Mouse (Mus musculus): ENCODE results near the gene Smarca4. TPM values are rescaled to one million over a fixed set of nuclear protein-coding genes. Genes with fewer than 3 reads are reported as not detected.
A peak's percentile ranks its signal among the peaks of the same experiment; 100 is the strongest.

Gene Smarca4
- polyA plus RNA-seq, 1 experiment from 2014 or later: 183 TPM

GRCm38 (mm10) chr9:21706085-21706484 lies 90.1 kb downstream of the Smarca4 start:
- Histone ChIP-seq H3K27ac (no peak overlapping the region), H3K27me3 (no peaks in the 10 kb centered on the region), H3K4me2 (replicated peaks) (no peak overlapping the region), H3K4me3 (replicated peaks) (no peak overlapping the region), H3K9me3 (0 out of 2 replicates have a peak, but pooled peaks cover 5% of the 10 kb centered on the region), H3K36me3 (peaks cover 85% of the 10 kb centered on the region), H3K9ac (replicated peaks) (no peak overlapping the region), H3K4me1 (replicated peaks) (no peaks in the 10 kb centered on the region)
- WGBS: 85% methylated on average over 4 of the region's 4 CpGs
- ATAC-seq: no peak

GRCm38 (mm10) chr9:21706586-21707265 lies 90.8 kb downstream of the Smarca4 start:
- no peaks in the 10 kb centered on the region for H3K27me3 ChIP-seq
- no peak overlapping the region for H3K4me3 ChIP-seq (replicated peaks)
- no peaks in the 10 kb centered on the region for H3K4me1 ChIP-seq (replicated peaks)
- 93% methylated on average over 8 of the region's 8 CpGs for WGBS
- no peak overlapping the region for H3K27ac ChIP-seq
- H3K4me2 ChIP-seq (replicated peaks): no peak overlapping the region
- peak; percentile 44; the same call in 1 of the 2 replicates for ATAC-seq
- H3K9me3 ChIP-seq: 0 out of 2 replicates have a peak, but pooled peaks cover 5% of the 10 kb centered on the region
- peaks cover 79% of the 10 kb centered on the region for H3K36me3 ChIP-seq
- no peak overlapping the region for H3K9ac ChIP-seq (replicated peaks)

DNA sequence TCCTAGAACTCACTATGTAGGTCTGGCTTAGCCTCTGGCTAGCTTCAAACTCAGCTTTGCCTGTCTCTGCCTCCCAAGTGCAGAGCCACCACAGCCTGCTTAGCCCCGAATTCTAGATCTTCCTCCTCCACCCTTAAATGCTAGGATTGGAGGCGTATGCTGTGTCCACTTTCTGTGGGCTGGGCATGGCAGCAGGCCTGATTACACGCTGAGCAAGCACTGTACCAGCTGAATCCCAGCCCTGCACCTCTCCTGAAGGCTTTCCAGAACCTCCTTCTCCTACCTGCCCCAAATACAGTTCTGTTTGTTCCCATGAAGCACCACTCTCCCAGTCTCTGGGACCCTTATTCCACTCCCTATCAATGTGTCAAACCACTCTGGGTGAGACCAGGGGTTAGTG lies 93.4 kb downstream of the Smarca4 start:
- ATAC-seq: no peak

GRCm38 (mm10) chr9:21715298-21715697 lies 99.3 kb downstream of the Smarca4 start:
- H3K27ac ChIP-seq: no peak overlapping the region
- H3K9me3 ChIP-seq: no peaks in the 10 kb centered on the region
- H3K4me1 ChIP-seq (replicated peaks): no peaks in the 10 kb centered on the region
- no peak overlapping the region for H3K4me3 ChIP-seq (replicated peaks)
- H3K27me3 ChIP-seq: no peaks in the 10 kb centered on the region
- H3K4me2 ChIP-seq (replicated peaks): no peak overlapping the region
- 72% methylated on average over 4 of the region's 4 CpGs for WGBS
- H3K36me3 ChIP-seq: 0 out of 2 replicates have a peak, but pooled peaks cover 4% of the 10 kb centered on the region
- ATAC-seq: 0 out of 2 replicates have a peak, but pooled peaks have one; percentile 37
- H3K9ac ChIP-seq (replicated peaks): no peak overlapping the region

More for the DNA sequence above, 93.4 kb downstream of the Smarca4 start:
- no peak overlapping the region for H3K4me3 ChIP-seq (replicated peaks)
- H3K9ac ChIP-seq (replicated peaks): no peak overlapping the region
- H3K9me3 ChIP-seq: 0 out of 2 replicates have a peak, but pooled peaks cover 5% of the 10 kb centered on the region
- no peaks in the 10 kb centered on the region for H3K4me1 ChIP-seq (replicated peaks)
- 91% methylated on average over 3 of the region's 3 CpGs for WGBS
- H3K4me2 ChIP-seq (replicated peaks): no peak overlapping the region
- peaks cover 57% of the 10 kb centered on the region for H3K36me3 ChIP-seq
- H3K27ac ChIP-seq: no peak overlapping the region
- H3K27me3 ChIP-seq: no peaks in the 10 kb centered on the region

- Histone ChIP-seq H3K27me3 (no peaks in the 10 kb centered on the region), H3K4me2 (replicated peaks) (no peak overlapping the region), H3K27ac (no peak overlapping the region), H3K4me1 (replicated peaks) (no peaks in the 10 kb centered on the region), H3K4me3 (replicated peaks) (no peak overlapping the region), H3K36me3 (0 out of 2 replicates have a peak, but pooled peaks cover 4% of the 10 kb centered on the region), H3K9me3 (no peaks in the 10 kb centered on the region), H3K9ac (replicated peaks) (no peak overlapping the region)
- ATAC-seq: no peak
- WGBS: 86% methylated on average over 2 of the region's 2 CpGs
Measured at GRCm38 (mm10) chr9:21717015-21717414, 101.0 kb downstream of the Smarca4 start.

GRCm38 (mm10) chr9:21721036-21721435 lies 105.1 kb downstream of the Smarca4 start:
- 76% methylated on average over 2 of the region's 2 CpGs for WGBS
- Histone ChIP-seq H3K9me3 (no peaks in the 10 kb centered on the region), H3K4me3 (replicated peaks) (no peak overlapping the region), H3K9ac (replicated peaks) (no peak overlapping the region), H3K27ac (no peak overlapping the region), H3K27me3 (no peaks in the 10 kb centered on the region), H3K4me1 (replicated peaks) (peaks cover 24% of the 10 kb centered on the region), H3K36me3 (peaks cover under 1% of the 10 kb centered on the region; the same call in 1 of the 2 replicates), H3K4me2 (replicated peaks) (no peak overlapping the region)
- no peak for ATAC-seq

DNA sequence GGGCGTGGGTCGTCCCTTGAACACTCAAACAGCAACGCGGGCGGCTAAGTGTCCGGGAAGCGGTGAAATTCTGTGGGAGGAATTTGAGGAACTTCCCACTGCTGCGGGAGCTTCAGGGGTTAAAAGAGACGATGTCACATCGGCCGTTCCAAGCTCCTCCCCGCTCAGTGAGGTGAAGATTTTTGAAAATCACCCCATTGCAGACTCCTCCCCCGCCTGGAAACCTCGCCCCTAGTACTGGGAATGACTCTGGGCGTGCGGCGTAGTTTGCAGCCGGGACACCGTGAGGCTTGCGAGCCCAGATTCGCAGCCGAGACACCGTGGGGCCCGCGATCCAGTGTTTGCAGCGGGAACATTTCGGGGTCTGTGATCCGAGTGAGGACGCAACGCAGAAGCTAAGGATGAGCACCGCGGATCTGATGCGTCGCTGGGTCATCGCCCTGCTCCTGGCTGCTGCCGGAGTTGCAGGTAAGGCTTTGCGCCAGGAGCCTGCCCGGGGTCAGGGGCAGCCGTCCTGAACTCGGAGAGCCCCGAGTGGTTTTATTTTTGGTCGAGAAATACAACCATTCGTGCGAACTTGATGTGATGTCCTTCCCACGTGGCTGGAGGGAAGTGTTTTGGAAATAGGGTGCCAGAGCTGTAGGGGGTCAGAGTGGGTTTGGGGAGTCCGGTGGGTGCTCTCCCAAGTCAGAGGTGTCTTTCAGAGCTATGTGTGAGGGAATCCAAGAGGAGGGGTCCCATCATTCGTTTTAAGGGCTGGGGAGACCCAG lies 107.6 kb downstream of the Smarca4 start, which contains the start of gene Ldlr:
Gene Ldlr (plus strand): TSS at position 107 of the 770 bp plus-strand sequence.
- no peaks in the 10 kb centered on the region for H3K27me3 ChIP-seq
- no peaks in the 10 kb centered on the region for H3K9me3 ChIP-seq
- peak within 1 kb of the TSS; percentile 67 for H3K9ac ChIP-seq (replicated peaks)
- H3K27ac ChIP-seq: peak within 1 kb of the TSS; percentile 87
- under 1% methylated on average over 47 of the region's 47 CpGs for WGBS
- peak; percentile 74 for ATAC-seq
- H3K4me1 ChIP-seq (replicated peaks): peaks cover 32% of the 10 kb centered on the region
- peak within 1 kb of the TSS; percentile 59 for H3K4me3 ChIP-seq (replicated peaks)
- peak within 1 kb of the TSS; percentile 83 for H3K4me2 ChIP-seq (replicated peaks)
- H3K36me3 ChIP-seq: peaks cover 14% of the 10 kb centered on the region; the same call in 1 of the 2 replicates

- Histone ChIP-seq H3K4me2 (replicated peaks) (peak overlapping the region; percentile 83), H3K4me3 (replicated peaks) (peak overlapping the region; percentile 59), H3K9me3 (no peaks in the 10 kb centered on the region), H3K36me3 (peaks cover 18% of the 10 kb centered on the region; the same call in 1 of the 2 replicates), H3K27me3 (no peaks in the 10 kb centered on the region), H3K27ac (peak overlapping the region; percentile 87), H3K4me1 (replicated peaks) (peaks cover 32% of the 10 kb centered on the region), H3K9ac (replicated peaks) (peak overlapping the region; percentile 67)
- WGBS: under 1% methylated on average over 18 of the region's 18 CpGs
- peak; percentile 95 for ATAC-seq
Measured at GRCm38 (mm10) chr9:21724147-21724536, 108.2 kb downstream of the Smarca4 start.

GRCm38 (mm10) chr9:21725224-21726121 lies 109.5 kb downstream of the Smarca4 start:
- H3K9me3 ChIP-seq: no peaks in the 10 kb centered on the region
- H3K9ac ChIP-seq (replicated peaks): peak overlapping the region; percentile 40; the same call in 1 of the 2 replicates
- peaks cover 21% of the 10 kb centered on the region; the same call in 1 of the 2 replicates for H3K36me3 ChIP-seq
- no peak for ATAC-seq
- peak overlapping the region; percentile 19; the same call in 1 of the 2 replicates for H3K27ac ChIP-seq
- H3K27me3 ChIP-seq: no peaks in the 10 kb centered on the region
- 91% methylated on average over 23 of the region's 23 CpGs for WGBS
- peak overlapping the region; percentile 59 for H3K4me3 ChIP-seq (replicated peaks)
- H3K4me2 ChIP-seq (replicated peaks): peak overlapping the region; percentile 83
- H3K4me1 ChIP-seq (replicated peaks): peaks cover 36% of the 10 kb centered on the region

DNA sequence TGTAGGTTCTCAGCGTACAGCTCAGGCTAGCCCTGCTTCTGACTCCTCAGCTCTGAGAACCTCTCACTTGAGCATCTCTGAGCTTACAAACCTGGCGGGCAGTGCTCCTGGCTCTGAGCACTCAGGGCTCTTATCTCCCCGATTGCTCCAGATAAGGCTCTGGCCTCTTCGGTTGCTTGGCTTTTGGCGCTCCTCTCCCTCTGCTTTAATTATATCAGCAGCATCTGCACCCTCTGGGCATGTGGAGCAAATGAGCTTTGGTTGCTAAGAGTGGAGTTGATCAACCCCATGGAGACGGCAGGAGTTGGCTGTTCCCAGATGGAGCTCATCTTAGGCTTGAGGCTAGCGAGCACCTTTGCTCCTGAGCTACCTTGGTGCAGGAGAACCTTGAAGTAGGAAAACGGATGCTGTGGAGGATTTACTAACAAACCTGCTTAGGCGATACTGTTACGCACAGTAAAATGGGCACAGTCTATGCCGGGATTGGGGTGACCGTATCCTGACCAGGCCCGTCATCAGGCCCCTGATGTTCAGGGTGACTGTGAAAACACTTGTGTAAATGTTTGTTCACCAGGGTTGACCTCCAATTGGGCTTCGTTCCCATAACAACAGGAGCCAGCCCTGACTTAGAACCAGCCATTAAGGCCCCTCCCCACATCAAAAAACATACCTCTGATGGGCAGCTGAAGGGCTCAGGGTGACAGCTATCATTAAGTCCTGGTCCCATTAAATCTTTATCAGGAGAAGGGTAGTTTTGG lies 110.4 kb downstream of the Smarca4 start:
- Histone ChIP-seq H3K4me2 (replicated peaks) (peak overlapping the region; percentile 83), H3K4me1 (replicated peaks) (peaks cover 36% of the 10 kb centered on the region), H3K27ac (peak overlapping the region; percentile 19; the same call in 1 of the 2 replicates), H3K9ac (replicated peaks) (peak overlapping the region; percentile 40; the same call in 1 of the 2 replicates), H3K36me3 (peaks cover 27% of the 10 kb centered on the region), H3K27me3 (no peaks in the 10 kb centered on the region), H3K9me3 (no peaks in the 10 kb centered on the region), H3K4me3 (replicated peaks) (peak overlapping the region; percentile 7; the same call in 1 of the 2 replicates)
- 75% methylated on average over 14 of the region's 14 CpGs for WGBS
- ATAC-seq: no peak
